Comparison of ENCODE assay signal across 14 mouse cellular contexts in genomic region chr1:167082506-167083100, GRCm38 (mm10).
A peak's percentile ranks its signal among the peaks of the same experiment; 100 is the strongest.
DNase-seq lines count a peak whose midpoint lies in the region; ATAC-seq lines count a peak whose summit lies in the region.
"Had no signal": no experiment of that assay in that cellular context is flagged by ENCODE, and none has a peak within 500 bp of the region (broad histone marks: within the 10 kb centered on the region; RNA-seq: fewer than 3 reads in every experiment).

No protein-coding gene starts in this region.

- no peak overlapping the region for H3K4me2 ChIP-seq in forebrain, embryonic 16.5 days (ENCODE audit: low read length)
- no peak overlapping the region for H3K4me2 ChIP-seq in midbrain, embryonic 11.5 days
- H3K4me2 ChIP-seq in neural tube, embryonic 15.5 days, result no peak overlapping the region
- H3K4me2 ChIP-seq: embryonic facial prominence, embryonic 12.5 days had no signal

- WGBS in embryonic facial prominence, embryonic 10.5 days, result 31% methylated on average over 4 of the region's 4 CpGs
- 4% methylated on average over 4 of the region's 4 CpGs for WGBS in forebrain, embryonic 16.5 days
- WGBS in midbrain, embryonic 11.5 days, result 21% methylated on average over 4 of the region's 4 CpGs
- 19% methylated on average over 4 of the region's 4 CpGs for WGBS in neural tube, embryonic 15.5 days

- H3K4me1 ChIP-seq in embryonic facial prominence, embryonic 10.5 days, result peaks cover 15% of the 10 kb centered on the region
- H3K4me1 ChIP-seq in forebrain, embryonic 16.5 days (replicated peaks; ENCODE audit: control insufficient read depth, insufficient read depth, low read length), result peaks cover 15% of the 10 kb centered on the region
- peaks cover 6% of the 10 kb centered on the region; the same call in 1 of the 2 replicates for H3K4me1 ChIP-seq in midbrain, embryonic 11.5 days (ENCODE audit: control insufficient read depth, insufficient read depth, low read length)
- peaks cover 24% of the 10 kb centered on the region for H3K4me1 ChIP-seq in neural tube, embryonic 15.5 days
- H3K4me1 ChIP-seq: embryonic facial prominence, embryonic 12.5 days had no signal

- H3K27ac ChIP-seq in embryonic facial prominence, embryonic 10.5 days (replicated peaks), result no peak overlapping the region
- peak overlapping the region; percentile 71 for H3K27ac ChIP-seq in forebrain, embryonic 16.5 days (ENCODE audit: low read length)
- peak overlapping the region; percentile 35 for H3K27ac ChIP-seq in midbrain, embryonic 11.5 days (ENCODE audit: low read depth, low read length)
- H3K27ac ChIP-seq in neural tube, embryonic 15.5 days (replicated peaks), result peak overlapping the region; percentile 60
- H3K27ac ChIP-seq: embryonic facial prominence, embryonic 12.5 days; liver, embryonic 14.5 days had no signal

- H3K9me3 ChIP-seq in embryonic facial prominence, embryonic 10.5 days, result no peaks in the 10 kb centered on the region
- no peaks in the 10 kb centered on the region for H3K9me3 ChIP-seq in forebrain, embryonic 16.5 days (ENCODE audit: control insufficient read depth, low read length)
- H3K9me3 ChIP-seq in midbrain, embryonic 11.5 days (ENCODE audit: control insufficient read depth, low read length), result no peaks in the 10 kb centered on the region
- no peaks in the 10 kb centered on the region for H3K9me3 ChIP-seq in neural tube, embryonic 15.5 days (replicated peaks)
- H3K9me3 ChIP-seq: embryonic facial prominence, embryonic 12.5 days had no signal

- H3K27me3 ChIP-seq in embryonic facial prominence, embryonic 10.5 days (replicated peaks; ENCODE audit: low read depth, poor library complexity, severe bottlenecking), result no peaks in the 10 kb centered on the region
- H3K27me3 ChIP-seq in forebrain, embryonic 16.5 days (replicated peaks; ENCODE audit: control insufficient read depth, insufficient read depth, low read length), result no peaks in the 10 kb centered on the region
- H3K27me3 ChIP-seq in midbrain, embryonic 11.5 days (ENCODE audit: control insufficient read depth, insufficient read depth, low read length), result no peaks in the 10 kb centered on the region
- no peaks in the 10 kb centered on the region for H3K27me3 ChIP-seq in neural tube, embryonic 15.5 days (replicated peaks)
- H3K27me3 ChIP-seq: embryonic facial prominence, embryonic 12.5 days had no signal

- H3K9ac ChIP-seq in forebrain, embryonic 16.5 days (replicated peaks; ENCODE audit: low read depth, low read length), result no peak overlapping the region
- no peak overlapping the region for H3K9ac ChIP-seq in midbrain, embryonic 11.5 days (ENCODE audit: low read length)
- H3K9ac ChIP-seq in neural tube, embryonic 15.5 days (replicated peaks), result no peak overlapping the region
- H3K9ac ChIP-seq: embryonic facial prominence, embryonic 12.5 days; liver, embryonic 14.5 days had no signal

- no peak overlapping the region for H3K4me3 ChIP-seq in embryonic facial prominence, embryonic 10.5 days
- no peak overlapping the region for H3K4me3 ChIP-seq in forebrain, embryonic 16.5 days (replicated peaks; ENCODE audit: low read length)
- H3K4me3 ChIP-seq in midbrain, embryonic 11.5 days (ENCODE audit: low read depth, low read length), result no peak overlapping the region
- no peak overlapping the region for H3K4me3 ChIP-seq in neural tube, embryonic 15.5 days (replicated peaks)
- H3K4me3 ChIP-seq: embryonic facial prominence, embryonic 12.5 days had no signal

- ATAC-seq in forebrain, embryonic 16.5 days, result peak; percentile 79
- ATAC-seq in midbrain, embryonic 11.5 days (ENCODE audit: low FRiP score), result peak; percentile 81
- ATAC-seq in neural tube, embryonic 15.5 days (ENCODE audit: low FRiP score), result no peak
- no peak for ATAC-seq in activated CD4-positive, CD25-positive, alpha-beta regulatory T cell, adult 4 months

- intact Hi-C loops in gastrocnemius, postnatal 36 days (cut with DNase I), result no loop called here

- peak; percentile 27 for DNase-seq in embryonic facial prominence, embryonic 10.5 days (ENCODE audit: low spot score)
- peak; percentile 87 for DNase-seq in midbrain, embryonic 11.5 days (ENCODE audit: low spot score, missing footprints)
- DNase-seq in left cerebral cortex, adult 18-20 months (ENCODE audit: low spot score in 2 of 2), result no peak
- DNase-seq in layer of hippocampus, postnatal 25 days (ENCODE audit: extremely low spot score in 1 of 2, low spot score in 1 of 2), result no peak
- DNase-seq in gastrocnemius, postnatal 36 days, result no peak
- DNase-seq: adrenal gland, postnatal 36 days; cerebellum, adult 11 months; heart, postnatal 4 days; thymus, adult 2 months had no signal

- H3K36me3 ChIP-seq in embryonic facial prominence, embryonic 10.5 days (replicated peaks), result 0 out of 2 replicates have a peak, but pooled peaks cover 3% of the 10 kb centered on the region
- H3K36me3 ChIP-seq in forebrain, embryonic 16.5 days (ENCODE audit: control insufficient read depth, insufficient read depth), result no peaks in the 10 kb centered on the region
- no peaks in the 10 kb centered on the region for H3K36me3 ChIP-seq in midbrain, embryonic 11.5 days (ENCODE audit: control insufficient read depth, insufficient read depth, low read length)
- no peaks in the 10 kb centered on the region for H3K36me3 ChIP-seq in neural tube, embryonic 15.5 days
- H3K36me3 ChIP-seq: embryonic facial prominence, embryonic 12.5 days had no signal

Comparison
In these comparisons a context has a peak if more than half of its experiments do, and no peak if none do; other contexts are left out.
1. DNase-seq: peak in embryonic facial prominence, embryonic 10.5 days (single experiment) and midbrain, embryonic 11.5 days (single experiment); none in left cerebral cortex, adult 18-20 months (0 of 2), layer of hippocampus, postnatal 25 days (0 of 2) and gastrocnemius, postnatal 36 days (0 of 2).
2. ATAC-seq: peak in forebrain, embryonic 16.5 days (single experiment) and midbrain, embryonic 11.5 days (single experiment); none in neural tube, embryonic 15.5 days (single experiment) and activated CD4-positive, CD25-positive, alpha-beta regulatory T cell, adult 4 months (single experiment).